Comparison of ENCODE assay signal across 27 mouse cellular contexts in the genomic region with DNA sequence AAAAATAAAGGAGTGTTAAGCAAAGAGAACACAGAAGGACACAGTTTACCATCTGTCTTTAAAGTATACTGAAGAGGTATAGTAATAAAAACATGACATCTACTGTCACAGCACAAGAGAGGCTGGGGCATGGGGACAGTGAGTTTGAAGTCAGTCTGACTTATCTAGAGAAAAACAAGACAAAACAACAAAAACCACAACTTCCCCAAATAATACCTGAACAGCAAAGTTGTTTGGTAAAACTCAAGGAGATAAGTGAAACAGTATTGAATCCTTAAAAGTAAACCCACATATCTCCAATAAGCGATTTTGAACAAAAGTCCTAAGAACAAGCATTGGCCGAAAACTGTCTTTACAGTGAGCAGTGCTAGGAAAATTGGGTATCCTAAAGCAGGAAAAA.
"Had no signal": no experiment of that assay in that cellular context is flagged by ENCODE, and none has a peak within 500 bp of the region (broad histone marks: within the 10 kb centered on the region; RNA-seq: fewer than 3 reads in every experiment).

No protein-coding gene starts in this region.

- H3K27ac ChIP-seq: embryonic facial prominence, embryonic 10.5 days; embryonic facial prominence, embryonic 12.5 days; embryonic facial prominence, embryonic 13.5 days; embryonic facial prominence, embryonic 15.5 days; forebrain, embryonic 10.5 days; forebrain, embryonic 12.5 days; forebrain, embryonic 13.5 days; forebrain, embryonic 15.5 days; gastrocnemius, adult 2 months; heart, adult 2 months had no signal

- H3K4me3 ChIP-seq: embryonic facial prominence, embryonic 10.5 days; embryonic facial prominence, embryonic 12.5 days; embryonic facial prominence, embryonic 13.5 days; embryonic facial prominence, embryonic 15.5 days; erythroblast, embryonic 14.5 days; forebrain, embryonic 10.5 days; forebrain, embryonic 12.5 days; forebrain, embryonic 13.5 days; forebrain, embryonic 15.5 days; gastrocnemius, adult 2 months; heart, adult 2 months had no signal

- H3K4me1 ChIP-seq: embryonic facial prominence, embryonic 10.5 days; embryonic facial prominence, embryonic 12.5 days; embryonic facial prominence, embryonic 13.5 days; embryonic facial prominence, embryonic 15.5 days; forebrain, embryonic 10.5 days; forebrain, embryonic 12.5 days; forebrain, embryonic 13.5 days; forebrain, embryonic 15.5 days had no signal

- H3K9me3 ChIP-seq: embryonic facial prominence, embryonic 10.5 days; embryonic facial prominence, embryonic 12.5 days; embryonic facial prominence, embryonic 13.5 days; embryonic facial prominence, embryonic 15.5 days; forebrain, embryonic 10.5 days; forebrain, embryonic 12.5 days; forebrain, embryonic 13.5 days; forebrain, embryonic 15.5 days had no signal

- DNase-seq: cerebellum, adult 9-10 months; cerebellum, adult 9-11 months; cerebellum, postnatal 10 days; cerebellum, postnatal 14 days; cerebellum, postnatal 25 days; cerebellum, postnatal 36 days; embryo, embryonic 11 days; forebrain, postnatal 0 days; gastrocnemius, adult 2 months; gastrocnemius, postnatal 10 days; gastrocnemius, postnatal 14 days; gastrocnemius, postnatal 25 days; gastrocnemius, postnatal 36 days; heart, adult 11 months; heart, adult 18-20 months; heart, adult 2 months had no signal

- H3K27me3 ChIP-seq: embryonic facial prominence, embryonic 12.5 days; embryonic facial prominence, embryonic 13.5 days; embryonic facial prominence, embryonic 15.5 days; forebrain, embryonic 12.5 days; forebrain, embryonic 13.5 days; forebrain, embryonic 15.5 days had no signal

- H3K36me3 ChIP-seq: embryonic facial prominence, embryonic 10.5 days; embryonic facial prominence, embryonic 12.5 days; embryonic facial prominence, embryonic 13.5 days; embryonic facial prominence, embryonic 15.5 days; forebrain, embryonic 10.5 days; forebrain, embryonic 12.5 days; forebrain, embryonic 15.5 days had no signal

- H3K4me2 ChIP-seq: embryonic facial prominence, embryonic 12.5 days; embryonic facial prominence, embryonic 13.5 days; embryonic facial prominence, embryonic 15.5 days; forebrain, embryonic 12.5 days; forebrain, embryonic 13.5 days; forebrain, embryonic 15.5 days had no signal

- H3K9ac ChIP-seq: embryonic facial prominence, embryonic 12.5 days; embryonic facial prominence, embryonic 13.5 days; embryonic facial prominence, embryonic 15.5 days; forebrain, embryonic 12.5 days; forebrain, embryonic 13.5 days; forebrain, embryonic 15.5 days; forebrain, postnatal 0 days had no signal

- ATAC-seq: forebrain, embryonic 13.5 days; forebrain, embryonic 14.5 days; forebrain, embryonic 15.5 days; forebrain, embryonic 16.5 days; forebrain, postnatal 0 days had no signal
